Mouse (Mus musculus): ENCODE measurements around the gene Cep350. TPM values are rescaled to one million over a fixed set of nuclear protein-coding genes. Genes with fewer than 3 reads are reported as not detected.

The Cep350 gene
- total RNA-seq, 2 experiments from 2014 or later = 40.9 to 43.7 TPM

DNA sequence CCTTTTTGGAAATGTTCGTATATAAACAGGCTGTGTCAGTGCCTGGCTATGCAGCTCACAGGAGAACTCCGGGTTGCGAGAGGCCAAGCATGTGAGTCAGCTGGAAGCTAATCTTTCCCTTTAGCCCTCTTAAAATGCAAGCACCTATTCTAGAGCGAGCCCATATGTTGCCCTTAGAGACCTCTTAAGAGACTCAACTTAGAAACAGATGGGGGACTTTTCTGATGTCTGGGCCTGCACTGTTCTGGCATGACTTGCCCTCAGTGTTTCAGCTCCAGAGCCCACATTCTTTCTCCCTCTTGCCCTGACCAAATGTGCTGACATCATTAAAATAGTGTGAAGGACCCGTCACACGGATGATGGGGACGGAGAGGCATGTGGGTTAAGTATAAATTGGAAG lies 162.4 kb downstream of the Cep350 start:
- DNase-seq (ENCODE audit: low spot score in 2 of 2) = no peak

DNA sequence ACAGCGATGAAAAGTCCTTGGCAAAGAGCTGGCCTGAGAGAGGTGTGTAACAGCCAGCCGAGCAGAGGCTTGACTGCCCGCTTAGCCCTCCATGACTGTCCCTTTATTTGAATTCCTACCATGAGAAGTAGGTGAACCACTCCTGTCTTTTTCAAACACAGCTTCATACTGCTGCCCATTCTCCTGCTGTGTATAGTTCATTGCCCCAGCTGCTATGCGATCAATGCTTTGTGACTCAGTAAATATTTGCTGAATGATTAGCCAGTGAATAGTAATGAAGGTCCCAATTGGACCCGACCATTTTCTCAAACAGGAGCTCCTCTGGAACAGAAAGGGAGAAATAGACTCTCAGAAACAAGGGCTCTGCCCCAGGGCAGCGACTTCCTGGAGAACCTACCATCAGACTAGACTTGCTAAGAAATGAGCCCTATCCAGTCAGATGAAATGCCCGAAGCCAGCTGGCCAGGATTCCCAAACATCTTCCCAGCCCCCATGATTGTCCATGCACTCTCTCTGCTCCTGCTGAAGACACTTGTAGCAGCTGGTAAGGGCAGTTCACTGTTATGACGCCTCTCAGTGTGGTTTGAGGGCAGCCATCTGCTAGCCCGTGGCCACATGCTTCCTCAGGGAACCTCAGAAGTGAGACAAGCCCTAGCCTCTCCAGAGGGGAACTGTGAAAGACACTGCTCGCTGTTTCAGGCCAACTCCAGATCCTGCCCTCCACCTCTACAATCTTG lies 163.2 kb downstream of the Cep350 start:
- no peak for DNase-seq (ENCODE audit: low spot score in 2 of 2)

DNA sequence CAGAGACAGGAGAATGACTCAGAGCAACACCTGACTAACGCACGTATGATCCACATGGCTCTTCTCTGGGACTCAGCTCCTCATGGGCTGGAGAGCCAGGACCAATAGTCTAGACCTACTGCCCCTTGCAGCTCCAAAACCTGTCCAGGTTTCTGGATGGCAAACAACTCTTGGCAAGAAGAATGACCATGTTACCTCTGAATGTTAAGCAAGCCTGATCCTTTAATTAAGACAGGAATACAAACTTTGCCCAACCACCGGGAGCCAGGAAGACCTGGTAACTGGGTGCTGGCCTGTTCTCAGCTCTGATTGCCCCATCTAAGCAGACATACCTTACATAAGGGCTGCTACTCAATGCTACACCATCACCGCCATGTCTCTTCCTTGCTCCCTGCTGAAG lies 164.8 kb downstream of the Cep350 start:
- no peak for DNase-seq (ENCODE audit: low spot score in 2 of 2)

DNA sequence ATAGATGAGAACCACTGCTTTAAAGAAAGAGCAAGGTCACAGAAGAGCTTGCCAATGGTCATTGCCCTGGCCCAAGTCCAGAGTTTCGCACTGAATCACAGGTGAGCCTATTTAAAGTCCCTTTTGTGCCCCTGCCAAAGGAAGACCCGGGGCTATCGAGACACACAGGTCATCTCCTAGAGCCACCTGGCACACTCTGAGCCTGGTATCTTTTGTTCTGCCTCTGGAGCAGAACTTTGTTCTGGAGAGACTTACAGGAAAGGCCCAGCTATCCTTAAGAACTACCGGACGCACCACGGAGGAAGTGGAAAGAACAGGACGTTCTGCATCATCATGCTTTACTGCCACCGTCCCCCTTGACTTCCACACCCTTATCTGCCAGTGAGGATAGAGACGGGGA lies 167.4 kb downstream of the Cep350 start:
- no peak for DNase-seq (ENCODE audit: low spot score in 2 of 2)

DNA sequence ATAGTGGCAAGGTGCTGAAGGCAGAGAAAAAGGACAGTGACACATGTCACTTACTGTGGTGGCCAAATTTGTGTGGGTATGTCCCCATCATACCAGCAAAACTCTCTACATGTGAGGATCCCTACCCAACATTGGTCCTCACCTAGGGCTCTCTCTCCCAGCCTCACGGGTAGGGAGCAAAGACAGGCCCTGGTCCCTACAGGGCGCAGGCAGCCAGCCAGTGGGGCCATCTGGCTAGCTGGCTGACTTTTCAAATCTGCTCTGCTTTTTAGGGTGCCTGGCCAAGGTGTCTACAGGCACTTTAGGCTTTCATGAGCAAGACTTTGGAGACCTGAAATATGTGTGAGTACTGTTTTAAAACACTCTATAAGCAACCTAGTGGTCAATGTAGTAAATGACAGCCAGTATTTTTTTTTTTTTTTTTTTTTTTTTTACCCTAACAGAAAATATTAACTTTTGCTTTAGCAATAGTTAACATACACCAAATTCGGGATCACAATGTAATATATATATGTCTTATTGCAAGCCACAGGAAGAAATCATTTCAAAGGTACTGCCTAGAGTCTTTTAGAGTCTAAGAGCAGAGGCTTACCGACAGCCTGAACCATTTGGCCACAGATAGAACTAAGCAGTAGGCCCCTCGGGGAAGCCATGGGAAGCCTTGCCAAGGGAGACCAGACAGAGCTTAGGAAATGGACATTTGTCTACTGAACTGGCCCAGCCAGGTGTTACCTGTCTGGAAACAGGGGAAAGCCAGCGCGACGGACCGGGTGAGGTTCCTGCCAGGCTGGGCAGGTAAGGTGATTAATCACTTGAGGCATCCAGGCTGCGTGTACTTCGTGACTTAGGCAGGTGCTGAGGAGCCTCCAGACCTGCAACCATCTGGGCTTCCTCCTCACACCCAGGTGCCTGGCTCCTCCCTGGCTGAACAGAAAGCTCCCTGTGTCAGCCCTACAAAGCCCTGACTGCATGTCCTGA lies 171.8 kb downstream of the Cep350 start:
- no peak for DNase-seq (ENCODE audit: low spot score in 2 of 2)

DNA sequence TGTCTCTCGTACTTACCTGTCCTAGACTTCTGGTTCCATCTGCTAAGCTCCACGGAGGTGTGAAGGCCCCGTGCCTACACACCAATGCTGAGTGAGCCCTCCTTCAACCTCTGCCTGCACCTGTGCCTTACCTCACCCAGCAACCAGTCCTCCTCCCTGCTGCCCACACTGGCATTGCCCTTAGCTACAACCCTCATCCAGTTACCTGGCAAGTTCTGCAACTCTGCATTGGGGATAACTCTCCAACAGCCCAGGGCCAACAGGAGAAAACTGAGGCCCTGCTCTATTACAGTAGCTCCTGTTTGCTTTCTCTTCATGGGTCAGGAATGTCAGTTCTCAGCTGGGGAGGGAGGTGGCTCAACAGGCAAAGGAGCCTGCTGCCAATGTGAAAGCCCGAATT lies 175.1 kb downstream of the Cep350 start:
- no peak for DNase-seq (ENCODE audit: low spot score in 2 of 2)

DNA sequence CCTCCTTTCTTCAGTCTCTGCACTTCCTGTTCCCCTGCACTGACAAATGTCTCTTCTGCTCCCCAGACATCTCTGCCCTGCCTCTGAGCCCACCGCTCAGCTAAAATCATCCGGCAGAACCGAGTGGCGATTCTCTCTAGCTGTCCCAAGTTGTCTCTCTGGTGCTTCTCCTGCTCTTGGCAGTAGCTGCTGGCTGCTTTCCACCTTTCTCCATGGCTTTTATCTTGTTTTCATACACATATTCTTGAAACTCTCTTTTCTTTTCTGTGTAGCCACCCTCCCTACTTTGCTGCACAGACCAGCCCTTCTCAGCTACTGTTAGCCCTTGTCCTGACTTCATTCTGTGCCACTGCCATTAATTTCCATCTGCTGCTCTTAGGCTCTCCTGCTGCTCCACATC lies 175.6 kb downstream of the Cep350 start:
- no peak for DNase-seq (ENCODE audit: low spot score in 2 of 2)

DNA sequence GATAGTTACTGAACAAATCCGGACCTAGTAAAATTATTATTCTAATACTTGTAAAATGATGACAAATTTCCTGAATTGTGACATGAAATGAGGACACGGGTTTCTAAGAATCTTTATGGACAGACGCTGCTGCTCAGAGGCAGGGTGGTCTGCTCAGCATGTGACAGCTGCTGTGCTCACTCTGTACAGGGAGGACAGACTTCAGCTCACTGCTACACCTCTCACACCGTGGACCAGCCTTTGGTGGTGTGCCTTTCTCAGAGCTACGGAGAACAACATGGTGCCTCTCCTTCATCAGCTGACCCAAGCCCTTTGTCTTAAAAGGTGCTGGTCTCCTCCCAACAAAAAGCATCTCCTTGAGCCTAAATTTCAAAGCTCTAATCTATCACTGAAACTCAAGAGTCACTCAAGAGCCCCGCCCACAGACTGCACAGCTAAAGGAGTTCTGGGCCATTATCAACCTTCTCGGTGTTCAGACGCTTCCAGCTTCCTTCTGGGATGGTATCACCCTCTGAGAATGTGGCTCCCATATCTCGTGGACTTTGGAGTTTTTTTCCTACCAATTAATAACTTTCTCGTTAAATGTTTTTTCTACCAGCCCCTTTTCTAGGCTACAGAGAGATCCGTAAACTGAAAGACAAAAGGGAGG lies 176.2 kb downstream of the Cep350 start:
- no peak for DNase-seq (ENCODE audit: low spot score in 2 of 2)

DNA sequence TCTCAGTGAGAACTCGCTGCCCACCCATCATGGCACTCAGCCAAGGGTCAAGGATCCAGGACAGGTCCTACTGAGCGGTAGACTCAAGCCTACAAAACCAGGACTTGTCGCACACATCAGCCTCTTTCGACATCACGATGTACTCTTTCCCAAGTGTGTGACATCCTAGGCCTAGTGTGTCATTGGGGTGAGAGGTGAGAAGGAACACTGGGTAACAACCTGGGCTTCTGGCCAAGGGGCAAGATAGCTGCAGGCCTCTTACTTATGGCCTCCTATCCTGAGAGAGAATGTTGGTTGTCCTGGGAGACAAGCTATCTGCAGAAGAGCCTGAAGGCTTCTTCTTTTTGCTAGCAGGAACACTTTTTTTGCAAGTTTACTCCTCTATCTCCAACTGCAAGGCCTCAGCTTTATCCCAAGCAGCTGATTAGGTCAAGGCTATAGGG lies 177.2 kb downstream of the Cep350 start:
- DNase-seq (ENCODE audit: low spot score in 2 of 2) = no peak

Other genes with a start within 250 kb of the Cep350 start
- not detected for gene Lhx4, start 221.6 kb downstream of the Cep350 start, total RNA-seq (2021)
- 10 to 100 TPM; 33.0 to 42.3 TPM for gene Qsox1, start 160.4 kb downstream of the Cep350 start, total RNA-seq (2021)
- 10 to 100 TPM; 57.8 to 59.5 TPM for gene Tor1aip2, start 62.1 kb upstream of the Cep350 start, total RNA-seq (2021)
- gene Tor1aip1, start 63.2 kb upstream of the Cep350 start, total RNA-seq (2021) = 10 to 100 TPM; 25.5 to 26.3 TPM
- 10 to 100 TPM; 29.0 to 35.8 TPM for gene Fam163a, start 231.8 kb upstream of the Cep350 start, total RNA-seq (2021)

Data from layer of hippocampus, postnatal 10 days (tissue).